Mouse (Mus musculus) lung, postnatal 36 days (tissue): ENCODE results near the gene Flywch1.
"Not testable (repeated sequence)": the region's sequence is repeated elsewhere in the genome, so short reads cannot be mapped to it uniquely, and the experiment has no call there.

ENCODE experiments used
- DNase-seq: peaks from one replicate; pipeline ENCODE4 v3.0.0; 2022; ENCODE audit warnings: mixed read lengths

Gene Flywch1

GRCm38 (mm10) chr17:23777141-23777540 lies 5.7 kb upstream of the Flywch1 start:
- no peak for DNase-seq

GRCm38 (mm10) chr17:23776216-23776615 lies 4.8 kb upstream of the Flywch1 start:
- no peak for DNase-seq

- DNase-seq = peak; percentile 95
These were observed 2.7 kb upstream of the Flywch1 start for GRCm38 (mm10) chr17:23774090-23774489.

DNA sequence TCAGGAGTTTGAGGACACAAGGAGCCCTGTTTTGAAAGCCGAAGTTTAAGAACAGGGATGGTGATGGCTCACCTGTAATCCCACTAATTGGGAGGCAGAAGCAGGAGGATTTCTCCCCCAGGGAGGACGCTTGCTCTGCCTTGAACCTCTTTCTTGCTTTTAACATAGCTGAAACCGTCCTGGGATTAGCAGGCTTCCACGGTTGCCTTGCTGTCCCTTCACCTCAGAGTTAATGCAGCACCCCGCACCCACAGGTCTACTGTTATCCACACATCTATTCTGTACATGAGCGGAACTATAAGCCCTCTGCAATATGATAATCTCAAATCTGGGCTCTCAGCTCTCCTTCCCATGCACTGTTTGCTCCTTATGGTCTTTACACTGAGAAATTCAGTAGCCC lies 2.3 kb upstream of the Flywch1 start:
- no peak for DNase-seq

DNA sequence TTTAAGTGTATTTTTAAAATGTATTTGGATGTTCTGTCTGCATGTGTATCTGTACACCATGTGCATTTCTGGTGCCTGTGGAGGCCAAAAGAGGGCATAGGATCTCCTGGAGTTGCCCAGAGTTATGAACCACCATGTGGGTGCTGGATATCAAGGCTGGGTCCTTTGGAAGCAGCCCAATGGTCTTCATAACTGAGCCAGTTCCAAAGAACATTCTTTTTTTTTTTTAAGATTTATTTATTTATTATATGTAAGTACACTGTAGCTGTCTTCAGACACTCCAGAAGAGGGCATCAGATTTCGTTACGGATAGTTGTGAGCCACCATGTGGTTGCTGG lies 786 bp upstream of the Flywch1 start:
- DNase-seq = not testable (repeated sequence)

- DNase-seq = peak; percentile 20
These were observed 512 bp downstream of the Flywch1 start for GRCm38 (mm10) chr17:23770896-23771283.

DNA sequence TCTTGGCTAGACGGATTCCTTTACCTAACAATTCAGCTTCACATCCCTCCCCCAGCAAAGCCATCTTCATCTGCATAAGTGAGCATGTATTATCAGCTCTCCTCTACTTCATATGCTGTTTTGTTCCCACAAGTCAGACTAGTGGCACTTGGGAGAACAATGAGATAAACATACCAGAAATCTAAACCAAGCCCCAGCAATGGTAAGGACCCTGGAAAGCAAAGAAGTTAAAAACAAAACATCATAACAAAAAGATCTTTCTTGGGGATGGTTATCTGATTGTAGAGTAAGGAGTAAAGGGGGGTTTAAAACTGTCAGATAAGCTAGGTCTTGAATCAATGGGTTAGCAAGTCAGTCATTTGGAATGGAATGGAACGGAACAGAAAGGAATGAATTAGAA lies 909 bp downstream of the Flywch1 start:
- no peak for DNase-seq

- DNase-seq = no peak
These were observed 8.4 kb downstream of the Flywch1 start for GRCm38 (mm10) chr17:23762976-23763375.

DNA sequence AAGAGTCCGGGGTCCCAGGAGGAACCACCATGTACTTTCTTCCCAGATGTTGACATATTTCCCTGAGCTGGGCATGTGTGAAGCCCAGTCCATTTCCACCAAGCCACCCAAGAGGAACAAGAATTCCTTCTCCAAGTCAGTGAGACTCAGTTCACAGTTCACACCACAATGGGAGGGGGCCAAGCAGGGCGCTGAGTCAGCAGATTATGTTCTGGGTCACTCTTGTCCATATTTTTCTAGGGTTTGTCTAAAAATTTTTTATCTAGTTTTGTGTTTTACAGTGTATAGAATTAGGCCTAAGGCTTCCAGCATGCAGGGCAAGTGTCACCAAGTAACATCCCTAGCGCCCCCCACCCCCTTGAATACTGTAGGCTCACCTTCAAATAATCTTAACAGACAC lies 10.2 kb downstream of the Flywch1 start:
- no peak for DNase-seq

GRCm38 (mm10) chr17:23760231-23760630 lies 11.2 kb downstream of the Flywch1 start:
- no peak for DNase-seq

DNA sequence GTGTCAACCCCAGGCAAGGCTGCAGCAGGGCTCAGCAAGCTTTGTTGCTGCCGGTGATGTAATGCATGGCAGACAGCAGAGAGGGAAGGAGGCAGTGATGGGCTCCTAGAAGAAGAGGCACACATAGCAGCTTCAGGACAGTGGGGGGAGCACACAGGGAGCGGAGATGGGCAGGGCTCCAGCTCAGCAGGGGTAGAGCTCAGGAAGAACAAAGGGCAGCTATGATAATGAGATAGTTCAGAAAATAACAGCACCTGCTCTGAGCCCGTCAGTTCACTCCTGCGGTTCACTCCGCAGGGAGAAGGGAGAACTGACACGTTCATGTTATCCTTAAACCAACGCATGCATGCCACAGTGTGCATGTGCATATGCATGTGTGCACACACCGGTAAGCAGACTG lies 12.6 kb downstream of the Flywch1 start:
- DNase-seq = no peak

GRCm38 (mm10) chr17:23757581-23757980 lies 13.8 kb downstream of the Flywch1 start:
- DNase-seq = no peak

DNA sequence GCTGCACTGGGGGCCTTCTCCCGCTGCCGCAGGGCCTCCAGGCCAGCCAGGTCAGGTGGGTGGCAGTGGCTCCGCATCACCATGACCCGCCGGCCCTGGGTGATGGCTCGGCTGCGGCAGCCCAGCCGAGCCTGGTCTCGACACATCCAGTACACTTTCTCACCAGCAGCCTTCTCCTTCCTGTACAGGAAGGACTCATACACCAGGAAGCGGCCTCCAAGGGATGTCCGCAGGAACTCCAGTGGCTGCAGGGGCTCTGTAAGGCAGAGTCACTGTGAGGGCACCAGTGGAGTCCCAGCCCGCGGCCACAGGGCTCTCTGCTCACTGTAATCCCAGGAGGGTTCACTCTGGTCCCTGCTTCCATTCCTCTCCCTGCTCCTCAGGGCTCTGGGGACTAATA lies 15.7 kb downstream of the Flywch1 start:
- DNase-seq = peak; percentile 26

- DNase-seq = no peak
These were observed 21.8 kb downstream of the Flywch1 start for GRCm38 (mm10) chr17:23749400-23750191.

DNA sequence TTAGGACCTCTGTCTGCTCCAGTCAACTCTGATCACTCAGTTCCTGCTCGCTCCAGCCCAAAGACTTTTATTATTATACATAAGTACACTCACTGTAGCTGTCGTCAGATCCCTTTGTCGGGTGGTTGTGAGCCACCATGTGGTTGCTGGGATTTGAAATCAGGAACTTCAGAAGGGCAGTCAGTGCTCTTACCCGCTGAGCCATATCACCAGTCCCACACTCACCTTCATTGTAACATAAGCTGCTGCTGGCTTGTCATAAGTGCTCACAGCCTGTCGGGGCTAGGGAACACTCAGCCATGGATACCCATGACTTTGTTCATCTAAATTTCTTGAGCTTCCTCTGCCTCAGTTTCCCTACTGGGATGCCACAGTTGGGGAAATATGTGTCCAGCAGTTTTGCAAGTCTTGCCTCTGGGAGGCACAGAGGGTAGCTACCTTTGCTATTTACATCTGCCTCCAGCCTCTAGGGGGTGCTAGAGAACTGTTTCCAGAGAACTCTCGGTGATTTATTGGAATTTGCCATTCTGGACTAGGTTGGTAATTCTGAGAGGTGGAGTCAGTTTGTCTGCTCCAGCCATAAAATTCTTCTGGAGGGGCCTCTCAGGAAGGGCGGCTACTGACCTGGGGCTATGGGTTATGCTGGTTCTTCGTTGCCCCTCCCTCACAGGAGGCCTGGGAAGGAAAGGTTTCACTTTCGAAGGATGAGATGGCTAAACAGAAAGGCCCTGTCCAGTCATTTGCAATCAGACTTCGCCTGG lies 22.6 kb downstream of the Flywch1 start:
- peak; percentile 94 for DNase-seq

- DNase-seq = peak; percentile 41
These were observed 23.4 kb downstream of the Flywch1 start for GRCm38 (mm10) chr17:23748026-23748425.

DNA sequence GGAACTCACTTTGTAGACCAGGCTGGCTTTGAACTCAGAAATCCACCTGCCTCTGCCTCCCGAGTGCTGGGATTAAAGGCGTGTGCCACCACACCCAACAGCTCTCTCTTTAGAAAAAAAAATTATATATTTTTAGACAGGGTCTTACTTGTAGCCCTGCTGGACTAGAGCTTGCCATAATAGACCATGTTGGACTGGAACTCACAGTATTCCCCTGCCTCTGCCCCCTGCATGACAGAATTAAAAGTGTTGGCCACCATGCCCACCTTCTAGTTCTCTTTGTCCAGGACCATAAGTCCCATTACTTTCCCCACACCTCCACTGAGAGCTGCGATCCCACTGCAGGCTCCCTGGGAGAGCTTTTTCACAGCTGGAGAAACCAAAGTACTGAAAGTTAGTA lies 23.9 kb downstream of the Flywch1 start:
- DNase-seq = no peak

GRCm38 (mm10) chr17:23746767-23747166 lies 24.6 kb downstream of the Flywch1 start:
- peak; percentile 23 for DNase-seq

DNA sequence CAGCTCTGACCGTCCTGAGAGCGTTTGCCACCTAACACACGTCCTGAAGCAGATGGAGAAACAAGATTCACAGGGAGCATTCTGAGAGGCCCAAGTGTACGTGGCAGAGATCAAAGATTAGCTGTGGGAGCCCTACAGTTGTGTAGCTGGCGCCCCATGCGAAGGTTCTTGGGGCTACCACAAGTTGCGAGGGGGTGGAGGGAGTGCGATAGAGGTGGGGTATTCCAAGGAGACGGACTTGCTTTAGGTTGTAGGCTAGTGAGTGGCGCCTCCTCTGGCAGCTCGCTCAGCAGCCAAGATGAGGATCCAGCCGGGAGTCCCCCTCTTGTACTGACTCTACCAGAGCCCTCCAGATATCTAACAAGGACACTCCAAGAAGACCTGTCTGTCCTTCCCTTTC lies 25.1 kb downstream of the Flywch1 start:
- DNase-seq = peak; percentile 24

- no peak for DNase-seq
These were observed 25.8 kb downstream of the Flywch1 start, which contains the start of gene Kremen2 for GRCm38 (mm10) chr17:23745301-23746251. TSS of gene Kremen2 (minus strand) at chr17:23745833.

DNA sequence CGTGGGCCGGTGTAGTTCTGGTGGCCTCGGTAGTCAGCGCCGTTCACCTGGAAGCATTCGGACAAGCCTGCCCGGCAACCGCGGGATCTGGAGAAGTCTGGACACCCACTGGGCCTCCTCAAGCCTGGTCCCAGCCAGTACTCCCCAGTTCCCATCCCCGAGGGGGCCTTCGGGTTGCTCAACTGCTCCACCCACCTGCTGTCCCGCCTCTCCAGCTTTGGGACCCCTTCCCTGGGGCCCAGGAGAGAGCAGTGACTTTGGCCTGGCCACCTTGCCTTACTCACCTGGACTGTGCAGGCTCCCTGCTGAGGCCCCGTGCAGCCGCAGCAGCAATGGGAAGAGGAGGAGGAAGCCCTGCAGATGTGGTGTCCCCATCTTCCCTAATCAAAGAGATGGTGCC lies 26.8 kb downstream of the Flywch1 start:
- DNase-seq = no peak

GRCm38 (mm10) chr17:23744076-23744475 lies 27.3 kb downstream of the Flywch1 start:
- DNase-seq = peak; percentile 22

- DNase-seq = no peak
These were observed 28.5 kb downstream of the Flywch1 start for GRCm38 (mm10) chr17:23742941-23743340.
